In genomic region chrX:99149047-99149446, GRCm38 (mm10) we compare ENCODE assay signal across 15 mouse cellular contexts. TPM values are rescaled to one million over a fixed set of nuclear protein-coding genes. Genes with fewer than 3 reads are reported as not detected.
DNase-seq lines count a peak whose midpoint lies in the region; ATAC-seq and TF ChIP-seq lines count a peak whose summit lies in the region.
"Had no signal": no experiment of that assay in that cellular context is flagged by ENCODE, and none has a peak within 500 bp of the region (broad histone marks: within the 10 kb centered on the region; RNA-seq: fewer than 3 reads in every experiment).

No protein-coding gene starts in this region.

- TF ChIP-seq CTCF in forebrain, postnatal 0 days (IDR thresholded peaks at IDR 0.05; ENCODE audit: low read depth): no peak

- H3K4me3 ChIP-seq in forebrain, embryonic 11.5 days (ENCODE audit: low read depth, low read length): no peak overlapping the region
- H3K4me3 ChIP-seq in forebrain, postnatal 0 days (ENCODE audit: low read depth, low read length): no peak overlapping the region
- H3K4me3 ChIP-seq in kidney, embryonic 16.5 days (ENCODE audit: low read length): no peak overlapping the region
- no peak overlapping the region for H3K4me3 ChIP-seq in forebrain, embryonic 16.5 days (replicated peaks; ENCODE audit: low read length)
- H3K4me3 ChIP-seq in hindbrain, embryonic 11.5 days (ENCODE audit: low read depth, low read length): no peak overlapping the region
- H3K4me3 ChIP-seq: neural tube, embryonic 12.5 days had no signal

- no peak for ATAC-seq in forebrain, embryonic 11.5 days (replicated peaks; ENCODE audit: low FRiP score)
- ATAC-seq in forebrain, postnatal 0 days: no peak
- ATAC-seq in kidney, embryonic 16.5 days (ENCODE audit: low FRiP score, low TSS enrichment): no peak
- ATAC-seq in forebrain, embryonic 16.5 days: no peak
- peak; percentile 45 for ATAC-seq in megakaryocyte, adult 5-6 weeks (ENCODE audit: poor library complexity, severe bottlenecking)
- no peak for ATAC-seq in hindbrain, embryonic 11.5 days (ENCODE audit: low FRiP score)
- ATAC-seq: hindbrain, postnatal 0 days had no signal

- no peak for DNase-seq in forebrain, embryonic 11.5 days (ENCODE audit: low spot score)
- DNase-seq in forebrain, postnatal 0 days: no peak
- no peak for DNase-seq in kidney, postnatal 14 days
- DNase-seq in adrenal gland, postnatal 10 days: no peak
- DNase-seq in hindbrain, embryonic 11.5 days (ENCODE audit: low spot score): no peak
- DNase-seq: adrenal gland, adult 8-10 months; cerebellum, adult 9-10 months; heart, postnatal 10 days; thymus, adult 18-20 months had no signal

- no peak overlapping the region for H3K9ac ChIP-seq in forebrain, embryonic 11.5 days (ENCODE audit: low read length)
- H3K9ac ChIP-seq in forebrain, postnatal 0 days: no peak overlapping the region
- no peak overlapping the region for H3K9ac ChIP-seq in kidney, embryonic 16.5 days (replicated peaks; ENCODE audit: low read length)
- no peak overlapping the region for H3K9ac ChIP-seq in forebrain, embryonic 16.5 days (replicated peaks; ENCODE audit: low read depth, low read length)
- no peak overlapping the region for H3K9ac ChIP-seq in hindbrain, embryonic 11.5 days (ENCODE audit: low read depth, low read length)
- H3K9ac ChIP-seq: neural tube, embryonic 12.5 days had no signal

- H3K36me3 ChIP-seq in forebrain, embryonic 11.5 days (ENCODE audit: control insufficient read depth, insufficient read depth, low read length): no peaks in the 10 kb centered on the region; the same call in 1 of the 2 replicates
- H3K36me3 ChIP-seq in forebrain, postnatal 0 days (ENCODE audit: insufficient read depth): peaks cover 4% of the 10 kb centered on the region; the same call in 1 of the 2 replicates
- peaks cover 36% of the 10 kb centered on the region; the same call in 1 of the 2 replicates for H3K36me3 ChIP-seq in kidney, embryonic 16.5 days (ENCODE audit: insufficient read depth, low read length)
- H3K36me3 ChIP-seq in forebrain, embryonic 16.5 days (ENCODE audit: control insufficient read depth, insufficient read depth): no peaks in the 10 kb centered on the region; the same call in 1 of the 2 replicates
- H3K36me3 ChIP-seq in hindbrain, embryonic 11.5 days (ENCODE audit: control insufficient read depth, insufficient read depth, low read length): 0 out of 2 replicates have a peak, but pooled peaks cover 2% of the 10 kb centered on the region

- peak overlapping the region; percentile 50; the same call in 1 of the 2 replicates for H3K27ac ChIP-seq in forebrain, embryonic 11.5 days (ENCODE audit: low read depth, low read length)
- no peak overlapping the region for H3K27ac ChIP-seq in forebrain, postnatal 0 days (ENCODE audit: low read depth, low read length)
- H3K27ac ChIP-seq in kidney, embryonic 16.5 days (ENCODE audit: low read length): peak overlapping the region; percentile 76
- peak overlapping the region; percentile 37; the same call in 1 of the 2 replicates for H3K27ac ChIP-seq in forebrain, embryonic 16.5 days (ENCODE audit: low read length)
- no peak overlapping the region for H3K27ac ChIP-seq in hindbrain, embryonic 11.5 days (ENCODE audit: low read depth, low read length)
- H3K27ac ChIP-seq: hindbrain, postnatal 0 days; neural tube, embryonic 12.5 days had no signal

- H3K27me3 ChIP-seq in forebrain, embryonic 11.5 days (ENCODE audit: control insufficient read depth, insufficient read depth, low read length): peaks cover 7% of the 10 kb centered on the region; the same call in 1 of the 2 replicates
- H3K27me3 ChIP-seq in forebrain, postnatal 0 days (ENCODE audit: insufficient read depth, low read length): no peaks in the 10 kb centered on the region
- H3K27me3 ChIP-seq in kidney, embryonic 16.5 days (ENCODE audit: insufficient read depth, low read length): peaks cover 3% of the 10 kb centered on the region
- H3K27me3 ChIP-seq in forebrain, embryonic 16.5 days (replicated peaks; ENCODE audit: control insufficient read depth, insufficient read depth, low read length): no peaks in the 10 kb centered on the region
- no peaks in the 10 kb centered on the region for H3K27me3 ChIP-seq in hindbrain, embryonic 11.5 days (ENCODE audit: control insufficient read depth, insufficient read depth, low read length)
- H3K27me3 ChIP-seq: neural tube, embryonic 12.5 days had no signal

- WGBS in forebrain, embryonic 11.5 days: 54% methylated on average over 7 of the region's 7 CpGs
- WGBS in forebrain, postnatal 0 days: 58% methylated on average over 7 of the region's 7 CpGs
- WGBS in kidney, embryonic 16.5 days: 80% methylated on average over 7 of the region's 7 CpGs
- 38% methylated on average over 7 of the region's 7 CpGs for WGBS in forebrain, embryonic 16.5 days
- 67% methylated on average over 7 of the region's 7 CpGs for WGBS in hindbrain, embryonic 11.5 days

- no peaks in the 10 kb centered on the region for H3K9me3 ChIP-seq in forebrain, embryonic 11.5 days (ENCODE audit: control insufficient read depth, low read length)
- no peaks in the 10 kb centered on the region for H3K9me3 ChIP-seq in forebrain, postnatal 0 days (ENCODE audit: low read length)
- no peaks in the 10 kb centered on the region for H3K9me3 ChIP-seq in kidney, embryonic 16.5 days (ENCODE audit: low read length)
- no peaks in the 10 kb centered on the region for H3K9me3 ChIP-seq in forebrain, embryonic 16.5 days (ENCODE audit: control insufficient read depth, low read length)
- H3K9me3 ChIP-seq in hindbrain, embryonic 11.5 days (ENCODE audit: control insufficient read depth, low read length): no peaks in the 10 kb centered on the region
- H3K9me3 ChIP-seq: neural tube, embryonic 12.5 days had no signal

- H3K4me2 ChIP-seq in forebrain, embryonic 11.5 days (ENCODE audit: low read depth, low read length, severe bottlenecking): no peak overlapping the region
- H3K4me2 ChIP-seq in forebrain, postnatal 0 days (ENCODE audit: low read depth): no peak overlapping the region
- H3K4me2 ChIP-seq in kidney, embryonic 16.5 days (replicated peaks; ENCODE audit: low read depth, low read length): no peak overlapping the region
- no peak overlapping the region for H3K4me2 ChIP-seq in forebrain, embryonic 16.5 days (ENCODE audit: low read length)
- H3K4me2 ChIP-seq in hindbrain, embryonic 11.5 days (replicated peaks; ENCODE audit: low read depth, low read length): no peak overlapping the region
- H3K4me2 ChIP-seq: liver, embryonic 11.5 days; neural tube, embryonic 12.5 days had no signal

- peaks cover 24% of the 10 kb centered on the region for H3K4me1 ChIP-seq in forebrain, embryonic 11.5 days (replicated peaks; ENCODE audit: control insufficient read depth, insufficient read depth, low read length)
- H3K4me1 ChIP-seq in forebrain, postnatal 0 days (ENCODE audit: insufficient read depth): no peaks in the 10 kb centered on the region
- peaks cover 31% of the 10 kb centered on the region for H3K4me1 ChIP-seq in kidney, embryonic 16.5 days (ENCODE audit: insufficient read depth, low read length)
- peaks cover 76% of the 10 kb centered on the region for H3K4me1 ChIP-seq in forebrain, embryonic 16.5 days (replicated peaks; ENCODE audit: control insufficient read depth, insufficient read depth, low read length)
- no peaks in the 10 kb centered on the region; the same call in 1 of the 2 replicates for H3K4me1 ChIP-seq in hindbrain, embryonic 11.5 days (replicated peaks; ENCODE audit: control insufficient read depth, insufficient read depth, low read length)

RNA-seq across cellular contexts. Expression of gene Efnb1, which starts 13.1 kb away (rescaled TPM):
- polyA plus RNA-seq in forebrain, embryonic 11.5 days (2014; fragmentation: Nextera tagmentation; extraction: Ambion mirVana): 115 and 116 TPM in 2 replicates
- 36.5 and 48.9 TPM in 2 replicates for total RNA-seq in forebrain, postnatal 0 days (2014; rRNA removed)
- 26.6 and 29.6 TPM in 2 replicates for polyA plus RNA-seq in forebrain, postnatal 0 days (2015; fragmentation: Nextera tagmentation; extraction: Ambion mirVana)
- polyA plus RNA-seq in kidney, embryonic 16.5 days (2015; fragmentation: Nextera tagmentation; extraction: Ambion mirVana): 57.0 and 59.1 TPM in 2 replicates
- polyA plus RNA-seq in forebrain, embryonic 16.5 days (2015; fragmentation: Nextera tagmentation; extraction: Ambion mirVana): 50.1 and 57.6 TPM in 2 replicates
- total RNA-seq in megakaryocyte, adult 5-6 weeks (2015): 1.1 and 1.5 TPM in 2 replicates
- 0.95 and 1.4 TPM in 2 replicates for total RNA-seq in megakaryocyte, adult 5-6 weeks (2017)
- 10 to 100 TPM; 48.2 to 53.3 TPM for total RNA-seq in adrenal gland, postnatal 10 days (2021)
- polyA plus RNA-seq in hindbrain, embryonic 11.5 days (2014; fragmentation: Nextera tagmentation; extraction: Ambion mirVana): 35.5 and 37.8 TPM in 2 replicates

Comparison
In these comparisons a context has a peak if more than half of its experiments do, and no peak if none do; other contexts are left out.
1. H3K27ac ChIP-seq: peak in forebrain, embryonic 11.5 days (single experiment), kidney, embryonic 16.5 days (single experiment) and forebrain, embryonic 16.5 days (single experiment); none in forebrain, postnatal 0 days (single experiment) and hindbrain, embryonic 11.5 days (single experiment).